Mouse (Mus musculus) liver, adult 2 months (tissue): ENCODE results near the gene Cerk. TPM values are rescaled to one million over a fixed set of nuclear protein-coding genes. Genes with fewer than 3 reads are reported as not detected.

Experiments
- DNase-seq: peaks from one replicate; pipeline ENCODE4 v3.0.0-alpha.2; 2011; ENCODE audit warnings: low read depth, low spot score; ENCODE audit errors: extremely low read depth
- H3K27ac ChIP-seq: fragments of 200-500 bp; replicated peaks from 2 replicates; pipeline ENCODE4 v1.5.1; 2012; ENCODE audit warnings: low read depth, mild to moderate bottlenecking, control low read depth, inconsistent platforms, low read length; ENCODE audit not compliant: insufficient read depth
- H3K27me3 ChIP-seq: fragments of 200-500 bp; 2 replicates; pipeline ENCODE4 v1.6.1; 2012; ENCODE audit warnings: mild to moderate bottlenecking, moderate library complexity, low read length, inconsistent platforms; ENCODE audit not compliant: control insufficient read depth, insufficient read depth
- H3K36me3 ChIP-seq: fragments of 200-500 bp; 2 replicates; pipeline ENCODE4 v1.6.1; 2012; ENCODE audit warnings: low read length, inconsistent platforms; ENCODE audit not compliant: control insufficient read depth, insufficient read depth
- H3K4me1 ChIP-seq: fragments of 200-500 bp; 2 replicates; pipeline ENCODE4 v1.6.1; 2011; ENCODE audit warnings: low read length; ENCODE audit not compliant: control insufficient read depth, insufficient read depth
- H3K4me3 ChIP-seq: fragments of 200-500 bp; 2 replicates; pipeline ENCODE4 v1.5.1; 2011; ENCODE audit warnings: low read depth, mild to moderate bottlenecking, control low read depth, low read length, moderate library complexity; ENCODE audit not compliant: insufficient read depth
- H3K79me2 ChIP-seq: fragments of 200-500 bp; 2 replicates; pipeline ENCODE4 v1.6.1; 2012; ENCODE audit warnings: inconsistent platforms, mild to moderate bottlenecking, low read length, moderate library complexity; ENCODE audit not compliant: control insufficient read depth, insufficient read depth
- H3K9ac ChIP-seq: fragments of 200-500 bp; 2 replicates; pipeline ENCODE4 v1.6.1; 2012; ENCODE audit warnings: low read depth, mild to moderate bottlenecking, control low read depth, inconsistent platforms, low read length
- CTCF ChIP-seq: fragments of 200-500 bp; IDR thresholded peaks from 2 replicates; pipeline ENCODE4 v1.5.1; 2011; ENCODE audit warnings: low read depth, low read length, control low read depth
- POLR2A ChIP-seq: fragments of 200-500 bp; IDR thresholded peaks from 2 replicates; pipeline ENCODE4 v1.6.1; 2011; ENCODE audit warnings: low read length, control low read depth; ENCODE audit not compliant: insufficient read depth; ENCODE audit errors: extremely low read depth
- WGBS: fragments of 180-500 bp; shearing (Covaris S2); methylation state at CpG from one replicate; pipeline ENCODE4 v1.1.7; 2018; 5-methylcytosine and 5-hydroxymethylcytosine counted together
- polyA plus RNA-seq: library from polyadenylated mRNA; depleted of rRNA; stranded (reverse); fragments of >200 nt; gene quantifications from 2 replicates; pipeline ENCODE4 v1.2.3, GENCODE M21; 2012
- total RNA-seq: library from RNA; depleted of rRNA; stranded (reverse); fragments of >200 nt; gene quantifications from 2 replicates; pipeline ENCODE4 v1.2.3, GENCODE M21; 2014

Cerk gene
- total and polyA plus RNA-seq, 2 experiments, result 2.7 to 3.0 TPM

GRCm38 (mm10) chr15:86203292-86203793 is 17.4 kb upstream of the Cerk start:
- H3K4me3 ChIP-seq, result no peak overlapping the region

GRCm38 (mm10) chr15:86202640-86203039 is 16.7 kb upstream of the Cerk start:
- Histone ChIP-seq H3K36me3 (no peaks in the 10 kb centered on the region), H3K9ac (no peak overlapping the region), H3K4me3 (no peak overlapping the region), H3K79me2 (no peaks in the 10 kb centered on the region), H3K4me1 (0 out of 2 replicates have a peak, but pooled peaks cover 2% of the 10 kb centered on the region), H3K27me3 (no peaks in the 10 kb centered on the region), H3K27ac (no peak overlapping the region)
- 73% methylated on average over 6 of the region's 6 CpGs for WGBS
- DNase-seq, result no peak
- TF ChIP-seq POLR2A, result no peak
- no peak for TF ChIP-seq CTCF

More at GRCm38 (mm10) chr15:86203292-86203793, 17.4 kb upstream of the Cerk start:
- Histone ChIP-seq H3K79me2 (no peaks in the 10 kb centered on the region), H3K36me3 (no peaks in the 10 kb centered on the region), H3K9ac (no peak overlapping the region; the same call in 1 of the 2 replicates), H3K27ac (peak overlapping the region; percentile 29; the same call in 1 of the 2 replicates), H3K27me3 (no peaks in the 10 kb centered on the region), H3K4me1 (0 out of 2 replicates have a peak, but pooled peaks cover 2% of the 10 kb centered on the region)
- DNase-seq, result no peak
- 85% methylated on average over 7 of the region's 7 CpGs for WGBS
- no peak for TF ChIP-seq CTCF
- TF ChIP-seq POLR2A, result no peak

- H3K27ac ChIP-seq, result no peak overlapping the region
These were observed 15.9 kb upstream of the Cerk start for GRCm38 (mm10) chr15:86201696-86202330.

GRCm38 (mm10) chr15:86201095-86201494 is 15.2 kb upstream of the Cerk start:
- H3K4me1 ChIP-seq, result 0 out of 2 replicates have a peak, but pooled peaks cover 2% of the 10 kb centered on the region
- peak overlapping the region; percentile 41; the same call in 1 of the 2 replicates for H3K27ac ChIP-seq
- H3K9ac ChIP-seq, result no peak overlapping the region
- no peak overlapping the region for H3K4me3 ChIP-seq
- peak; percentile 31 for DNase-seq
- no peak for TF ChIP-seq POLR2A
- no peak for TF ChIP-seq CTCF
- no peaks in the 10 kb centered on the region for H3K27me3 ChIP-seq
- WGBS, result 39% methylated on average over 4 of the region's 4 CpGs
- H3K79me2 ChIP-seq, result no peaks in the 10 kb centered on the region
- H3K36me3 ChIP-seq, result no peaks in the 10 kb centered on the region

More at GRCm38 (mm10) chr15:86201696-86202330, 15.9 kb upstream of the Cerk start:
- Histone ChIP-seq H3K9ac (no peak overlapping the region), H3K4me3 (no peak overlapping the region), H3K4me1 (0 out of 2 replicates have a peak, but pooled peaks cover 2% of the 10 kb centered on the region), H3K36me3 (no peaks in the 10 kb centered on the region), H3K27me3 (no peaks in the 10 kb centered on the region), H3K79me2 (no peaks in the 10 kb centered on the region)
- 74% methylated on average over 9 of the region's 9 CpGs for WGBS
- DNase-seq, result no peak
- TF ChIP-seq CTCF (no peak), POLR2A (no peak)

- H3K9ac ChIP-seq, result no peak overlapping the region
- H3K27me3 ChIP-seq, result no peaks in the 10 kb centered on the region
- 46% methylated on average over 4 of the region's 4 CpGs for WGBS
- H3K4me3 ChIP-seq, result no peak overlapping the region
- TF ChIP-seq POLR2A, result no peak
- TF ChIP-seq CTCF, result no peak
- DNase-seq, result no peak
- H3K36me3 ChIP-seq, result no peaks in the 10 kb centered on the region
- H3K79me2 ChIP-seq, result no peaks in the 10 kb centered on the region
- no peak overlapping the region for H3K27ac ChIP-seq
- 0 out of 2 replicates have a peak, but pooled peaks cover 2% of the 10 kb centered on the region for H3K4me1 ChIP-seq
These were observed 14.2 kb upstream of the Cerk start for GRCm38 (mm10) chr15:86200169-86200568.

- no peak for DNase-seq
- no peaks in the 10 kb centered on the region for H3K79me2 ChIP-seq
- 85% methylated on average over 4 of the region's 4 CpGs for WGBS
- H3K27ac ChIP-seq, result no peak overlapping the region
- no peaks in the 10 kb centered on the region for H3K27me3 ChIP-seq
- no peak for TF ChIP-seq POLR2A
- TF ChIP-seq CTCF, result no peak
- H3K36me3 ChIP-seq, result no peaks in the 10 kb centered on the region
- 0 out of 2 replicates have a peak, but pooled peaks cover 2% of the 10 kb centered on the region for H3K4me1 ChIP-seq
- H3K4me3 ChIP-seq, result no peak overlapping the region
- H3K9ac ChIP-seq, result no peak overlapping the region
These were observed 13.5 kb upstream of the Cerk start for GRCm38 (mm10) chr15:86199482-86199881.
